Mouse (Mus musculus) bone marrow macrophage, adult 2 months (primary cell): ENCODE data around the gene Pdss2.

Experiments used
- CTCF ChIP-seq: IDR thresholded peaks from 2 replicates; pipeline ENCODE4 v1.5.1; 2012; ENCODE audit warnings: low read depth, mild to moderate bottlenecking, low read length, moderate library complexity
- POLR2A ChIP-seq: IDR thresholded peaks from 2 replicates; pipeline ENCODE4 v1.6.1; 2012; ENCODE audit warnings: mild to moderate bottlenecking, low read depth, low read length, borderline replicate concordance

DNA sequence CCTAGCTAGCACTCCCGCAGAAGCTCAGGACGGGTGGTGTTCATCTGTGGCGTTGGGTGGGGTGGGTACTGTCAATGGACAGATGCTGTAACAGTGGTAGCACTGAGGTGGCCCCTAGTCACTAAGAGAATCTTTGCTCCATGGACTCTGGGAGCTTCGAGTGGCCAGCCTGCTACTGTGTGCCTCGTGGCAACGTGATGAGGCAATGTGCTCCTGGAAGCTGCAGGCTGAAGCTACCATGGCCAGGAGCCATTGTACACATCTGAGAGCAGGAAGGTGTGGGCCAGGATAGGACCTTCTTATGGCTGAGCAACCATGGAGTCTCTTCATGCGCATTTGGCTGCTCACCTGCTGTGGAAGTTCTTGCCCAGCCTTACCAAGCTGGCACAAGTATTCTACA lies 287.9 kb downstream of the Pdss2 start:
- TF ChIP-seq CTCF: no peak
- TF ChIP-seq POLR2A: no peak
